24 mouse cellular contexts compared by ENCODE assay signal in genomic region chr7:16716456-16717152, GRCm38 (mm10). TPM values are rescaled to one million over a fixed set of nuclear protein-coding genes. Genes with fewer than 3 reads are reported as not detected.
A peak's percentile ranks its signal among the peaks of the same experiment; 100 is the strongest.
DNase-seq lines count a peak whose midpoint lies in the region; ATAC-seq and TF ChIP-seq lines count a peak whose summit lies in the region.
"Not testable (repeated sequence)": the region's sequence is repeated elsewhere in the genome, so short reads cannot be mapped to it uniquely, and the experiment has no call there.
"Had no signal": no experiment of that assay in that cellular context is flagged by ENCODE, and none has a peak within 500 bp of the region (broad histone marks: within the 10 kb centered on the region; RNA-seq: fewer than 3 reads in every experiment).

No protein-coding gene starts in this region.

- peaks cover 34% of the 10 kb centered on the region for H3K4me1 ChIP-seq in E14TG2a.4 (replicated peaks; ENCODE audit: low read depth, low read length)
- not testable (repeated sequence) for H3K4me1 ChIP-seq in bone marrow macrophage, adult 2 months (ENCODE audit: control insufficient read depth, insufficient read depth, low read length); heart, embryonic 11.5 days (ENCODE audit: control insufficient read depth, insufficient read depth, low read length); midbrain, embryonic 11.5 days (ENCODE audit: control insufficient read depth, insufficient read depth, low read length); spleen, adult 2 months (ENCODE audit: control insufficient read depth, insufficient read depth, insufficient read length)

- ATAC-seq in heart, embryonic 11.5 days (replicated peaks; ENCODE audit: insufficient number of reproducible peaks, low FRiP score, low TSS enrichment); midbrain, embryonic 11.5 days (ENCODE audit: low FRiP score): not testable (repeated sequence)
- ATAC-seq in inflammation-experienced regulatory T-cells, adult 6 months: peak; percentile 60

- TF ChIP-seq POLR2A in bone marrow macrophage, adult 2 months (IDR thresholded peaks at IDR 0.05; ENCODE audit: borderline replicate concordance, low read depth, low read length); spleen, adult 2 months (IDR thresholded peaks at IDR 0.05; ENCODE audit: low read depth, low read length): not testable (repeated sequence)

- not testable (repeated sequence) for DNase-seq in midbrain, embryonic 11.5 days (ENCODE audit: low spot score, missing footprints); spleen, adult 2 months (ENCODE audit: low read depth in 1 of 2, low spot score in 2 of 2)
- DNase-seq in thymus, postnatal 36 days: peak; percentile 21 to 41

- not testable (repeated sequence) for TF ChIP-seq CTCF in E14TG2a.4 (conservative IDR thresholded peaks at IDR 0.05; ENCODE audit: low read length); bone marrow macrophage, adult 2 months (IDR thresholded peaks at IDR 0.05; ENCODE audit: low read depth, low read length); spleen, adult 2 months (IDR thresholded peaks at IDR 0.05; ENCODE audit: extremely low read depth, insufficient read depth, insufficient read length, insufficient replicate concordance)

- WGBS in heart, embryonic 11.5 days (ENCODE audit: insufficient replicate concordance): 33% methylated on average over 8 of the region's 8 CpGs
- WGBS in midbrain, embryonic 11.5 days: 53% methylated on average over 8 of the region's 8 CpGs
- 37% methylated on average over 8 of the region's 8 CpGs for WGBS in spleen, adult 2 months

- peak overlapping the region; percentile 72 for H3K4me3 ChIP-seq in E14TG2a.4 (replicated peaks; ENCODE audit: low read length)
- not testable (repeated sequence) for H3K4me3 ChIP-seq in bone marrow macrophage, adult 2 months (ENCODE audit: insufficient read depth, low read length); heart, embryonic 11.5 days (ENCODE audit: low read depth, low read length); midbrain, embryonic 11.5 days (ENCODE audit: low read depth, low read length); spleen, adult 2 months (ENCODE audit: extremely low read depth, insufficient read depth, insufficient read length)

- H3K36me3 ChIP-seq in E14TG2a.4 (ENCODE audit: insufficient read depth, low read length); heart, embryonic 11.5 days (ENCODE audit: control insufficient read depth, insufficient read depth, low read length); midbrain, embryonic 11.5 days (ENCODE audit: control insufficient read depth, insufficient read depth, low read length); spleen, adult 2 months (ENCODE audit: control insufficient read depth, insufficient read depth, low read length): not testable (repeated sequence)

- peak overlapping the region; percentile 35 for H3K27ac ChIP-seq in bone marrow macrophage, adult 2 months (ENCODE audit: insufficient read depth, low read depth, low read length)
- H3K27ac ChIP-seq in heart, embryonic 11.5 days (ENCODE audit: low read depth, low read length); midbrain, embryonic 11.5 days (ENCODE audit: low read depth, low read length): not testable (repeated sequence)
- 0 out of 2 replicates have a peak overlapping the region, but pooled peaks have one; percentile 3 for H3K27ac ChIP-seq in spleen, adult 2 months (ENCODE audit: insufficient read depth, low read length)

- H3K27me3 ChIP-seq in E14TG2a.4 (ENCODE audit: insufficient read depth, low read length); heart, embryonic 11.5 days (ENCODE audit: control insufficient read depth, insufficient read depth, low read length); midbrain, embryonic 11.5 days (ENCODE audit: control insufficient read depth, insufficient read depth, low read length); spleen, adult 2 months (ENCODE audit: control insufficient read depth, insufficient read depth, low read length): not testable (repeated sequence)

- not testable (repeated sequence) for H3K9me3 ChIP-seq in E14TG2a.4 (ENCODE audit: low read length); heart, embryonic 11.5 days (replicated peaks; ENCODE audit: control insufficient read depth, low read length); midbrain, embryonic 11.5 days (ENCODE audit: control insufficient read depth, low read length)

- 0 out of 2 replicates have a peak overlapping the region, but pooled peaks have one; percentile 28 for H3K9ac ChIP-seq in heart, embryonic 11.5 days (ENCODE audit: low read depth, low read length)
- H3K9ac ChIP-seq in midbrain, embryonic 11.5 days (ENCODE audit: low read length): 0 out of 2 replicates have a peak overlapping the region, but pooled peaks have one; percentile 15

- H3K4me2 ChIP-seq in heart, embryonic 11.5 days; midbrain, embryonic 11.5 days: not testable (repeated sequence)

RNA-seq across cellular contexts. Expression of gene Ceacam9, which starts 5.1 kb away (rescaled TPM):
- not detected in 2 replicates for polyA plus RNA-seq in bone marrow macrophage, adult 2 months (2012; ENCODE audit: insufficient read depth, insufficient read length, missing spikeins)
- polyA plus RNA-seq in heart, embryonic 11.5 days (2014; fragmentation: Nextera tagmentation; extraction: Ambion mirVana): not detected in 2 replicates
- polyA plus RNA-seq in inflammation-experienced regulatory T-cells, adult 6 months (2017; shearing (Covaris generic)): not detected
- not detected in 2 replicates for polyA plus RNA-seq in midbrain, embryonic 11.5 days (2014; fragmentation: Nextera tagmentation; extraction: Ambion mirVana)
- not detected in 2 replicates for polyA plus RNA-seq in spleen, adult 2 months (2012; rRNA removed)
- polyA plus RNA-seq: brain, embryonic 14.5 days; embryonic facial prominence, embryonic 14.5 days; erythroblast, embryonic 14.5 days; forebrain, embryonic 12.5 days; heart, adult 2 months; hindbrain, embryonic 14.5 days; kidney, embryonic 14.5 days; limb, embryonic 12.5 days; liver, adult 2 months; liver, embryonic 15.5 days; lung, embryonic 15.5 days; midbrain, embryonic 12.5 days; myocyte; neural tube, embryonic 13.5 days; stomach, embryonic 16.5 days had no signal

RNA-seq across cellular contexts. Expression of gene Ap2s1, which starts 21.6 kb away (rescaled TPM):
- 286 and 287 TPM in 2 replicates for polyA plus RNA-seq in bone marrow macrophage, adult 2 months (2012; ENCODE audit: insufficient read depth, insufficient read length, missing spikeins)
- 256 TPM in 2 replicates for polyA plus RNA-seq in heart, embryonic 11.5 days (2014; fragmentation: Nextera tagmentation; extraction: Ambion mirVana)
- 100 to 1,000 TPM in 1 of 3 experiments, 10 to 100 TPM in 2; 62.5 to 127 (median 72.4) TPM for polyA plus RNA-seq in inflammation-experienced regulatory T-cells, adult 6 months (2017; shearing (Covaris generic))
- 277 and 300 TPM in 2 replicates for polyA plus RNA-seq in midbrain, embryonic 11.5 days (2014; fragmentation: Nextera tagmentation; extraction: Ambion mirVana)
- polyA plus RNA-seq in spleen, adult 2 months (2012; rRNA removed): 159 and 271 TPM in 2 replicates

RNA-seq across cellular contexts. Expression of gene Ceacam15, which starts 41.1 kb away (rescaled TPM):
- polyA plus RNA-seq in bone marrow macrophage, adult 2 months (2012; ENCODE audit: insufficient read depth, insufficient read length, missing spikeins): not detected in 2 replicates
- polyA plus RNA-seq in heart, embryonic 11.5 days (2014; fragmentation: Nextera tagmentation; extraction: Ambion mirVana): 0.11 and 0.21 TPM in 2 replicates
- 1 to 10 TPM in 2 of 3 experiments, not detected in 1; 1.3 TPM for polyA plus RNA-seq in inflammation-experienced regulatory T-cells, adult 6 months (2017; shearing (Covaris generic))
- not detected in 2 replicates for polyA plus RNA-seq in midbrain, embryonic 11.5 days (2014; fragmentation: Nextera tagmentation; extraction: Ambion mirVana)
- not detected in 2 replicates for polyA plus RNA-seq in spleen, adult 2 months (2012; rRNA removed)
- polyA plus RNA-seq: brain, embryonic 14.5 days; embryonic facial prominence, embryonic 14.5 days; erythroblast, embryonic 14.5 days; forebrain, embryonic 12.5 days; forebrain, postnatal 0 days; hindbrain, embryonic 14.5 days; kidney, embryonic 14.5 days; limb, embryonic 12.5 days; liver, adult 2 months; liver, embryonic 15.5 days; lung, embryonic 15.5 days; midbrain, embryonic 12.5 days; midbrain, postnatal 0 days; myocyte; neural tube, embryonic 13.5 days; stomach, embryonic 16.5 days had no signal
